Mouse (Mus musculus): ENCODE data around the gene Samd1. TPM values are rescaled to one million over a fixed set of nuclear protein-coding genes. Genes with fewer than 3 reads are reported as not detected.

Samd1 gene
- polyA plus RNA-seq, 1 experiment from 2014 or later, result 3.6 TPM

- H3K4me1 ChIP-seq (ENCODE audit: control insufficient read depth, low read depth, low read length), result peaks cover 53% of the 10 kb centered on the region
- H3K4me3 ChIP-seq (ENCODE audit: low read depth, low read length), result peak overlapping the region; percentile 88
- peak overlapping the region; percentile 87 for H3K9ac ChIP-seq (ENCODE audit: low read depth, low read length)
- no peaks in the 10 kb centered on the region for H3K9me3 ChIP-seq (replicated peaks; ENCODE audit: control insufficient read depth, low read length)
- peak overlapping the region; percentile 93 for H3K4me2 ChIP-seq (ENCODE audit: low read depth, low read length)
- ATAC-seq (ENCODE audit: low read depth), result no peak
- peak overlapping the region; percentile 86 for H3K27ac ChIP-seq (ENCODE audit: low read length)
- 31% methylated on average over 12 of the region's 12 CpGs for WGBS (ENCODE audit: insufficient replicate concordance)
- no peaks in the 10 kb centered on the region for H3K27me3 ChIP-seq (ENCODE audit: control insufficient read depth, insufficient read depth, low read depth, low read length)
- H3K36me3 ChIP-seq (ENCODE audit: control insufficient read depth, insufficient read depth), result peaks cover 21% of the 10 kb centered on the region
Measured at GRCm38 (mm10) chr8:83995973-83996372, 1.5 kb upstream of the Samd1 start.

- Histone ChIP-seq H3K4me1 (ENCODE audit: control insufficient read depth, low read depth, low read length) (peaks cover 50% of the 10 kb centered on the region), H3K9ac (ENCODE audit: low read depth, low read length) (peak overlapping the region; percentile 90), H3K36me3 (ENCODE audit: control insufficient read depth, insufficient read depth) (peaks cover 27% of the 10 kb centered on the region), H3K4me3 (ENCODE audit: low read depth, low read length) (peak overlapping the region; percentile 88), H3K27me3 (ENCODE audit: control insufficient read depth, insufficient read depth, low read depth, low read length) (no peaks in the 10 kb centered on the region), H3K27ac (ENCODE audit: low read length) (peak overlapping the region; percentile 86), H3K4me2 (ENCODE audit: low read depth, low read length) (peak overlapping the region; percentile 93), H3K9me3 (replicated peaks; ENCODE audit: control insufficient read depth, low read length) (no peaks in the 10 kb centered on the region)
- WGBS (ENCODE audit: insufficient replicate concordance), result under 1% methylated on average over 55 of the region's 103 CpGs
- peak; percentile 86 for ATAC-seq (ENCODE audit: low read depth)
Measured at GRCm38 (mm10) chr8:83996567-83997505, 636 bp upstream of the Samd1 start.

GRCm38 (mm10) chr8:83998231-83999056 is 972 bp downstream of the Samd1 start:
- Histone ChIP-seq H3K36me3 (ENCODE audit: control insufficient read depth, insufficient read depth) (peaks cover 28% of the 10 kb centered on the region), H3K4me3 (ENCODE audit: low read depth, low read length) (peak overlapping the region; percentile 88), H3K9me3 (replicated peaks; ENCODE audit: control insufficient read depth, low read length) (no peaks in the 10 kb centered on the region), H3K27ac (ENCODE audit: low read length) (peak overlapping the region; percentile 81), H3K4me2 (ENCODE audit: low read depth, low read length) (peak overlapping the region; percentile 92), H3K27me3 (ENCODE audit: control insufficient read depth, insufficient read depth, low read depth, low read length) (no peaks in the 10 kb centered on the region), H3K4me1 (ENCODE audit: control insufficient read depth, low read depth, low read length) (peaks cover 41% of the 10 kb centered on the region), H3K9ac (ENCODE audit: low read depth, low read length) (peak overlapping the region; percentile 90)
- ATAC-seq (ENCODE audit: low read depth), result peak; percentile 5
- WGBS (ENCODE audit: insufficient replicate concordance), result 1% methylated on average over 79 of the region's 92 CpGs

GRCm38 (mm10) chr8:83999057-83999705 is 1.7 kb downstream of the Samd1 start:
- WGBS (ENCODE audit: insufficient replicate concordance), result 69% methylated on average over 16 of the region's 16 CpGs
- Histone ChIP-seq H3K4me1 (ENCODE audit: control insufficient read depth, low read depth, low read length) (peaks cover 40% of the 10 kb centered on the region), H3K27ac (ENCODE audit: low read length) (no peak overlapping the region), H3K4me2 (ENCODE audit: low read depth, low read length) (peak overlapping the region; percentile 92), H3K4me3 (ENCODE audit: low read depth, low read length) (peak overlapping the region; percentile 88), H3K27me3 (ENCODE audit: control insufficient read depth, insufficient read depth, low read depth, low read length) (no peaks in the 10 kb centered on the region), H3K9ac (ENCODE audit: low read depth, low read length) (peak overlapping the region; percentile 90), H3K9me3 (replicated peaks; ENCODE audit: control insufficient read depth, low read length) (no peaks in the 10 kb centered on the region), H3K36me3 (ENCODE audit: control insufficient read depth, insufficient read depth) (peaks cover 28% of the 10 kb centered on the region)
- no peak for ATAC-seq (ENCODE audit: low read depth)

GRCm38 (mm10) chr8:83999825-84000224 is 2.4 kb downstream of the Samd1 start:
- 86% methylated on average over 2 of the region's 2 CpGs for WGBS (ENCODE audit: insufficient replicate concordance)
- Histone ChIP-seq H3K9me3 (replicated peaks; ENCODE audit: control insufficient read depth, low read length) (no peaks in the 10 kb centered on the region), H3K4me3 (ENCODE audit: low read depth, low read length) (no peak overlapping the region), H3K36me3 (ENCODE audit: control insufficient read depth, insufficient read depth) (peaks cover 28% of the 10 kb centered on the region), H3K4me2 (ENCODE audit: low read depth, low read length) (no peak overlapping the region), H3K27ac (ENCODE audit: low read length) (no peak overlapping the region), H3K4me1 (ENCODE audit: control insufficient read depth, low read depth, low read length) (peaks cover 41% of the 10 kb centered on the region), H3K27me3 (ENCODE audit: control insufficient read depth, insufficient read depth, low read depth, low read length) (no peaks in the 10 kb centered on the region), H3K9ac (ENCODE audit: low read depth, low read length) (no peak overlapping the region)
- ATAC-seq (ENCODE audit: low read depth), result no peak

- Histone ChIP-seq H3K4me3 (ENCODE audit: low read depth, low read length) (no peak within 1 kb of the TSS), H3K9ac (ENCODE audit: low read depth, low read length) (no peak within 1 kb of the TSS), H3K9me3 (replicated peaks; ENCODE audit: control insufficient read depth, low read length) (no peaks in the 10 kb centered on the region), H3K36me3 (ENCODE audit: control insufficient read depth, insufficient read depth) (peaks cover 28% of the 10 kb centered on the region), H3K27me3 (ENCODE audit: control insufficient read depth, insufficient read depth, low read depth, low read length) (no peaks in the 10 kb centered on the region), H3K27ac (ENCODE audit: low read length) (no peak within 1 kb of the TSS), H3K4me2 (ENCODE audit: low read depth, low read length) (no peak within 1 kb of the TSS), H3K4me1 (ENCODE audit: control insufficient read depth, low read depth, low read length) (peaks cover 38% of the 10 kb centered on the region)
- ATAC-seq (ENCODE audit: low read depth), result no peak
- WGBS (ENCODE audit: insufficient replicate concordance), result 80% methylated on average over 61 of the region's 61 CpGs
Measured at GRCm38 (mm10) chr8:84001281-84002000, 4.0 kb downstream of the Samd1 start, which contains the start of gene 1700067K01Rik. 1700067K01Rik (plus strand) TSS chr8:84001502.

GRCm38 (mm10) chr8:84002957-84003611 is 5.6 kb downstream of the Samd1 start:
- WGBS (ENCODE audit: insufficient replicate concordance), result 61% methylated on average over 12 of the region's 12 CpGs
- no peaks in the 10 kb centered on the region for H3K27me3 ChIP-seq (ENCODE audit: control insufficient read depth, insufficient read depth, low read depth, low read length)
- H3K36me3 ChIP-seq (ENCODE audit: control insufficient read depth, insufficient read depth), result peaks cover 28% of the 10 kb centered on the region
- H3K4me1 ChIP-seq (ENCODE audit: control insufficient read depth, low read depth, low read length), result peaks cover 36% of the 10 kb centered on the region
- no peak overlapping the region for H3K4me2 ChIP-seq (ENCODE audit: low read depth, low read length)
- no peak overlapping the region for H3K4me3 ChIP-seq (ENCODE audit: low read depth, low read length)
- ATAC-seq (ENCODE audit: low read depth), result no peak
- 0 out of 2 replicates have a peak overlapping the region, but pooled peaks have one; percentile 2 for H3K27ac ChIP-seq (ENCODE audit: low read length)
- H3K9ac ChIP-seq (ENCODE audit: low read depth, low read length), result no peak overlapping the region
- no peaks in the 10 kb centered on the region for H3K9me3 ChIP-seq (replicated peaks; ENCODE audit: control insufficient read depth, low read length)

Measured in liver, embryonic 16.5 days (tissue).